Mouse (Mus musculus): ENCODE results near the gene Brd3. TPM values are rescaled to one million over a fixed set of nuclear protein-coding genes. Genes with fewer than 3 reads are reported as not detected.

The Brd3 gene
- polyA plus RNA-seq, 1 experiment = 28.6 TPM

DNA sequence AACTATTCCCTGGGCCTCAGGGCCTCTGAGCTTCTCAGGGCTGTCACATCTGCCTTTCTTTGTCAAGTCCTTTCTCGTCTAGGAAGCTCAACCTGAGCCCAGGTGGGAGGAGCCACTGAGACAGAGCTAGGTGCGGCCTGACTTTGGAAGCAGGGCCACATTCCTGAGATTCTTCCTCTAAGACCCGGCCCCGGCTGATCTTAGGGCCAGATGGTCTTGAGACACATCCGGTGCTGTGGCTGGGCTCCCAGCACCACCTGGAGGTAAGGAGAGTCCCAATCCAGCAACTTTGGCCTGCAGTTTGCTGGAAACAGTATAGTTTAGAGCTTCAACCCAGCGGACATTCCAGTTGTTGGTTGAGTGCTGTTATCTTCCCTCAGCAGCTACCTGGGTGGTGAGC is 1.9 kb downstream of the Brd3 start:
- Histone ChIP-seq H3K4me3 (replicated peaks; ENCODE audit: insufficient read depth, low read depth, low read length) (no peak overlapping the region), H3K27ac (ENCODE audit: insufficient read depth, low read length) (no peak overlapping the region), H3K4me1 (ENCODE audit: control insufficient read depth, insufficient read depth, low read length) (no peaks in the 10 kb centered on the region), H3K27me3 (ENCODE audit: control insufficient read depth, insufficient read depth, low read length) (no peaks in the 10 kb centered on the region)
- no peak for TF ChIP-seq POLR2A (IDR thresholded peaks at IDR 0.05; ENCODE audit: borderline replicate concordance, insufficient read depth, low read length)
- TF ChIP-seq CTCF (IDR thresholded peaks at IDR 0.05; ENCODE audit: borderline replicate concordance, insufficient read depth, low read depth, low read length) = no peak
- WGBS = 24% methylated on average over 6 of the region's 6 CpGs
- DNase-seq = no peak

DNA sequence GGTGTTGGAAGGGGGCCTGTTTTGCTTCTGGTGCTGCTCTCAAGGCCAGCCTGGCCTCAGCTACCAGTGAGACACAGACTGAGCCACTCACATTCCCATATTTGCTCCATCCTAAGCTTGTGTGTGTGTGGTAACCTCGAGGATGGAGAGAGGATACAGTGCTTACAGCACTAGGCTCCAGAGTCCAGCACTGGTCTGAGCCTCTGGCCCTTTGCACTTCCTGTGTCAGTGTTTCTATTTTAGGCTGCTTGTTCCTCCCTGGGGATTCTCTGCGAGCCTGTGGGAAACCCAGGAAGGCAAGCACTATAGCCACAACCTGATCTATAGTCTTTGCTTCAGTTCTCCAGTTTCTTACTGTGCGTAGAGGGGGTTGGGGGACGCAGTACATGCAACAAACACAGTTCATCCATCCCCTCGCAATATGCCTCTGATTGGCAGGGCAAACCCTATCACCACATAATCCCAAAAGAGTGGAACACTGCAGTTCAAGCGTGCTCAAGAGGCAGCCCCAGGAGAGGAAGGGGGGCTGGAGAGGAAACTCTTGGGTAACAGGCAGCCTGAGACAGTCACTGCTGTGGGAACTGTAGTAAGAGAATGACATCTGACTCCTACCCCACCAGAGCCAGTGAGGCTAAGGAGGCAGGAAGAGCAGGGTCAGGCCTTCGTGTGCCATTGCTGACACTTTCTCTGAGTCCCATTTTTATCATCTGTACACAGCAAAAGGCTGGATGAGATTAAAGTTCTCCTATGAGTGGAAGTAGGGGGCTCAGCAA is 3.2 kb downstream of the Brd3 start:
- 64% methylated on average over 7 of the region's 7 CpGs for WGBS
- no peak for DNase-seq
- no peak overlapping the region for H3K4me3 ChIP-seq (replicated peaks; ENCODE audit: insufficient read depth, low read depth, low read length)
- H3K4me1 ChIP-seq (ENCODE audit: control insufficient read depth, insufficient read depth, low read length) = no peaks in the 10 kb centered on the region
- H3K27ac ChIP-seq (ENCODE audit: insufficient read depth, low read length) = no peak overlapping the region
- H3K27me3 ChIP-seq (ENCODE audit: control insufficient read depth, insufficient read depth, low read length) = no peaks in the 10 kb centered on the region
- no peak for TF ChIP-seq CTCF (IDR thresholded peaks at IDR 0.05; ENCODE audit: borderline replicate concordance, insufficient read depth, low read depth, low read length)
- TF ChIP-seq POLR2A (IDR thresholded peaks at IDR 0.05; ENCODE audit: borderline replicate concordance, insufficient read depth, low read length) = no peak

DNA sequence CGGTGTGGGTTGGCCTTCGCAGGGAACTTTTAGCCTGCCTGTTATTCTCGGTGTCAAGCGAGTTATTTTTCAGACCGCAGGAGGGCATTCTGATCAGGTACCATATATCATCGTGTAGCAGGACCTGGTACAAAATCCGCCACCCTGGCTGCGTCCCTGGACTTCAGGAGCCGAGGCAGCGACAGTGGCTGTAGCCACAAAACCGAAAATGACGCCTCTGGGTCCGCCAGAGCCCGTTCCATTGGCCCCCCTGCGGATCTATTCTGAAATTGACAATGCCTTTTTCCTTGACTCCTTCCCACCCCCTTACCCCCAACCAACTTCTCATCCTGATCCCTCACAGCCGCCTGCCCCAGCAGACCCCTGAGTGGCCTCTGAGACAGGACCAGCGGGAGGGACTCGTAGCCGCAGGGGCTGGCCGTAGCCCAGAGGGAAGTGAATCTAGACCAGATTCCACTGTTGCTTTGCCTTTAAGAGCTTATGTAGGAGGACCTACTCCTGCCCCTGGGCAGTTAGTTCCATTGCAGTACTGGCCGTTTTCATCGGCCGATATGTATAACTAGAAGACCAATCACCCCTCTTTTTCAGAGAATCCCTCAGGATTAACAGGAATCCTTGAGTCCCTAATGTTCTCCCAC is 11.0 kb downstream of the Brd3 start:
- no peak for DNase-seq
- WGBS = 11% methylated on average over 23 of the region's 23 CpGs
- H3K4me1 ChIP-seq (ENCODE audit: control insufficient read depth, insufficient read depth, low read length) = no peaks in the 10 kb centered on the region
- no peak for TF ChIP-seq POLR2A (IDR thresholded peaks at IDR 0.05; ENCODE audit: borderline replicate concordance, insufficient read depth, low read length)
- TF ChIP-seq CTCF (IDR thresholded peaks at IDR 0.05; ENCODE audit: borderline replicate concordance, insufficient read depth, low read depth, low read length) = no peak
- peak overlapping the region; percentile 74 for H3K4me3 ChIP-seq (replicated peaks; ENCODE audit: insufficient read depth, low read depth, low read length)
- H3K27me3 ChIP-seq (ENCODE audit: control insufficient read depth, insufficient read depth, low read length) = no peaks in the 10 kb centered on the region
- no peak overlapping the region for H3K27ac ChIP-seq (ENCODE audit: insufficient read depth, low read length)

DNA sequence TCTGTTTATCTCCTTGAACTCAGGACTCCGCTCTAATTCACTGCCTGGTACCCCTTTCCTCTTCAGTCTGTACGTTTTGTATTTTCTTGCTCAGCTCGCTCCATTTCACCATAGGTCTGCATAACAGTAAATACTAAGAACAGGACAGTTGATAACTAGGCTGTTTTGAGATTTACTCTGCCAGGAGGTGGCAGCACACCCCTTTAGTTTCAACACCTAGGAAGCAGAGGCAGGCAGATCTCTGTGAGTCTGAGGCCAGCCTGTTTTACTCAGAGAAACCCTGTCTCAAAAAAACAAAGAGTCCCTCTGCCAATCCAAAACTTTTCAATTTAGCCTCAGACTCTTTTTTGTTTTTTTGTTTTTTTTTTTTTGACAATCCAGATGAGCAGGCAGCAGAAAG is 13.5 kb downstream of the Brd3 start:
- Histone ChIP-seq H3K4me3 (replicated peaks; ENCODE audit: insufficient read depth, low read depth, low read length) (no peak overlapping the region), H3K27ac (ENCODE audit: insufficient read depth, low read length) (no peak overlapping the region), H3K4me1 (ENCODE audit: control insufficient read depth, insufficient read depth, low read length) (no peaks in the 10 kb centered on the region), H3K27me3 (ENCODE audit: control insufficient read depth, insufficient read depth, low read length) (no peaks in the 10 kb centered on the region)
- TF ChIP-seq CTCF (IDR thresholded peaks at IDR 0.05; ENCODE audit: borderline replicate concordance, insufficient read depth, low read depth, low read length) (no peak), POLR2A (IDR thresholded peaks at IDR 0.05; ENCODE audit: borderline replicate concordance, insufficient read depth, low read length) (no peak)
- 94% methylated on average over 3 of the region's 3 CpGs for WGBS
- no peak for DNase-seq

DNA sequence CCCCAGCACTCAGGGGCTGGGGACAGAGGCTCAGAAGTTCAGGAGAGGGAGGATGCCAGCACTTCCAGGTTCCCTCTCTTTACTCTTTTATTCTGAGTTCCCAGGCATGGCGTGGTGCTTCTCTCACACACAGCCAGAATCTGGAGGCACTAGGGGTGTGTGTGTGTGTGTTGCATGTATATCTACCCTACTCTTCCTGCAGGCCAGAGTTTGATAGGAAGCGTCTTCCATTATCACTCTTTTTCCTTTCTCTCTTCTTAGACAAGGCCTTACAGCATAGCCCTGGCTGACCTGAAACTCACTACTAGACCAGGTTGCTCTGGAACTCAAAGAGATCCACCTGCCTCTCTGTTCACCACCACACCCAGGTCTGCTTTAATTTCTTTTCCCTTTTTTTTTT is 16.5 kb downstream of the Brd3 start:
- no peaks in the 10 kb centered on the region for H3K4me1 ChIP-seq (ENCODE audit: control insufficient read depth, insufficient read depth, low read length)
- DNase-seq = no peak
- no peaks in the 10 kb centered on the region for H3K27me3 ChIP-seq (ENCODE audit: control insufficient read depth, insufficient read depth, low read length)
- no peak for TF ChIP-seq POLR2A (IDR thresholded peaks at IDR 0.05; ENCODE audit: borderline replicate concordance, insufficient read depth, low read length)
- no peak for TF ChIP-seq CTCF (IDR thresholded peaks at IDR 0.05; ENCODE audit: borderline replicate concordance, insufficient read depth, low read depth, low read length)
- 94% methylated on average over 2 of the region's 2 CpGs for WGBS
- no peak overlapping the region for H3K27ac ChIP-seq (ENCODE audit: insufficient read depth, low read length)
- no peak overlapping the region for H3K4me3 ChIP-seq (replicated peaks; ENCODE audit: insufficient read depth, low read depth, low read length)

DNA sequence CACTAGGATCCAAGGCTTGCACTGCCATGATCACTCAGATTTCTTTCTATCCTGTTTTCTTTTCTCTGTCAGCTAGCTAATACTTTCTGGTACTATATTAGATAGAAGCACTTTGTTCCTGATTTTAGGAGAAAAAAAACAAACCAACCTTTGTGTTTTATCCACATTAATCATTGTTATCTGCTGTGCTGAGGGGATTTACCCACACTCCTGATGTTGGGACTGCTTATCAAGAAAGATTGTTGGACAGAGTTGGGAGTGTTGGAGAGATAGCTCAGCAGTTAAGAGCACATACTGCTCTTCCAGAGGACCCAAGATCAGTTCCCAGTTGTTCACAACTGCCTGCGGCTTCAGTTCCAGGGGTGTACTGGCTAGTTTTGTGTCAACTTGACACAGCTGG is 19.1 kb downstream of the Brd3 start:
- H3K27me3 ChIP-seq (ENCODE audit: control insufficient read depth, insufficient read depth, low read length) = no peaks in the 10 kb centered on the region
- H3K4me3 ChIP-seq (replicated peaks; ENCODE audit: insufficient read depth, low read depth, low read length) = no peak overlapping the region
- no peaks in the 10 kb centered on the region for H3K4me1 ChIP-seq (ENCODE audit: control insufficient read depth, insufficient read depth, low read length)
- DNase-seq = no peak
- no peak overlapping the region for H3K27ac ChIP-seq (ENCODE audit: insufficient read depth, low read length)
- WGBS = 93% methylated on average over 1 of the region's 1 CpGs
- TF ChIP-seq CTCF (IDR thresholded peaks at IDR 0.05; ENCODE audit: borderline replicate concordance, insufficient read depth, low read depth, low read length) (no peak), POLR2A (IDR thresholded peaks at IDR 0.05; ENCODE audit: borderline replicate concordance, insufficient read depth, low read length) (no peak)

DNA sequence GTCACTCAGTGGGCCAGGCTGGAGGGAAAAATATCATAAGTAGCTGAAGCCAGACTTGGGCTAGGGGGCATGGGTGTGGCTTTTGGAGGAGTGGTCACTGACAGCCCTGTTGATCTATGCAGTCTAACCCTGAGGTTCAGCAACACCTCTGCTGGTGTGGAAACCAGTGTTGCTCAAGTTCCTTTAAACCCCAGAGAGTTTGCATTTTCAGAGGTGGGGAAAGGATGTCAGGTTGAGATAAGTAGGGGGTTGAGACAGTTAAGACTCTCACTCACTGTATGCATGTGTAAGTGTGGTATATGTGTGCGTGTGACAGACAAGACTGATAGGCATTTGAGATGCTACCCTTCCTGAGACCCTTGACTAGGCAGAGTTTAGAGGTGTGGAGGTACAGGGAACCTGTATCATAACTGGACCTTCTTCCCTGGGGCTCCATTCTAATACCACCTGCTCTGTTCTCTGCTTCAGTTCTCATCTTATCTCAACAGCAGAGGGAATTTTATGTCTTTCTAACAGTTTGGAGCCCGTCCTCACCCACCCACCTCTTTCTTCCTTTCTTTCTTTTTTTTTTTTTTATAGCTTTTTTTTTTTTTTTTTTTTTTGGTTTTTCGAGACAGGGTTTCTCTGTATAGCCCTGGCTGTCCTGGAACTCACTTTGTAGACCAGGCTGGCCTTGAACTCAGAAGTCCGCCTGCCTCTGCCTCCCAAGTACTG is 20.0 kb downstream of the Brd3 start:
- no peak for TF ChIP-seq POLR2A (IDR thresholded peaks at IDR 0.05; ENCODE audit: borderline replicate concordance, insufficient read depth, low read length)
- no peak for TF ChIP-seq CTCF (IDR thresholded peaks at IDR 0.05; ENCODE audit: borderline replicate concordance, insufficient read depth, low read depth, low read length)
- DNase-seq = no peak
- Histone ChIP-seq H3K4me1 (ENCODE audit: control insufficient read depth, insufficient read depth, low read length) (no peaks in the 10 kb centered on the region), H3K27me3 (ENCODE audit: control insufficient read depth, insufficient read depth, low read length) (no peaks in the 10 kb centered on the region), H3K27ac (ENCODE audit: insufficient read depth, low read length) (no peak overlapping the region), H3K4me3 (replicated peaks; ENCODE audit: insufficient read depth, low read depth, low read length) (no peak overlapping the region)
- WGBS = 82% methylated on average over 3 of the region's 4 CpGs
